Mouse (Mus musculus) adrenal gland, postnatal 25 days (tissue): ENCODE results near the gene Gadl1. TPM values are rescaled to one million over a fixed set of nuclear protein-coding genes. Genes with fewer than 3 reads are reported as not detected.

Experiments
- DNase-seq: peaks from one replicate; pipeline ENCODE4 v3.0.0; 2021; ENCODE audit warnings: mixed read lengths
- total RNA-seq: library from RNA; stranded (reverse); gene quantifications from 2 replicates; pipeline ENCODE4 v1.2.3, GENCODE M21; 2021

The Gadl1 gene
- total RNA-seq, 1 experiment from 2014 or later, result 0.24 TPM

DNA sequence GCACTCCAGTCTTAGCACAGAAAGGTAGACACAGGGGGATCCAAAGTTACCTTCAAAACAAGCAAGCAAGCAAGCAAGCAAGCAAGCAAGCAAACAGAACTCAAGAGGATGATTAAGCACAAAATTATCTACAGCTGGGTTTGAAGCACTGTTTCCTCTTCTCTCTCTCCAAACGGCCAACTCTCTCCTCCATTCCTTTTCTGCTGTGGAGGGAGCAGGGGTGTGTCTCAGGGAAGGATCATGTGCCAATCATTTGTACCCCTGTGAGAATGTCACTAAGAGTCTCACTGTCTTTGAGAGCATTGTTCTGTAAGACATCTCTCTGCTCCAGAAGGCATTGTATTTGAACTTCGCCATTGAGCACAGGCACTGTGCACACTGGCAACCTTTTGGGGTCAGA, 27.1 kb downstream of the Gadl1 start:
- no peak for DNase-seq

GRCm38 (mm10) chr9:115937915-115938314, 28.7 kb downstream of the Gadl1 start:
- DNase-seq, result no peak

DNA sequence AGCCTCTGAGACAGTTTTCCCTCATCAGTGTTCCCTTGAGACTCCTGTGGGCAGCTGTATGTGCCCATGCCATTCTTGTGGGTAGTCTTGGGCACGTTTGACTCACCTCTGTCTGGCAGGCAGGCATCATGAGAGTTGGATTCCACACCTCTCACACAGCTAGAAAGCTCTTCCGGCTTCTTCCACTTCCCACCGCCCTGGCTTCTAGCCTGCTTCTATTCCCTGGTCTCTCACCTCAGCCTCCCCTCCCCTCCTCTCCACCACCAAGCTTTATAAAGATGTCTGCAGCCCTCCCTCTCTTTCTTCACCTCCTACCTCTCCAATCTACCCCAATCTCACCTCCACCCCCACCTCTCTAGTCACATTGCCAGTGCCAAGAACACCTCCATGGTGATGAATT, 30.2 kb downstream of the Gadl1 start:
- no peak for DNase-seq

- peak; percentile 32 for DNase-seq
These were observed 31.9 kb downstream of the Gadl1 start for GRCm38 (mm10) chr9:115941171-115941570.

DNA sequence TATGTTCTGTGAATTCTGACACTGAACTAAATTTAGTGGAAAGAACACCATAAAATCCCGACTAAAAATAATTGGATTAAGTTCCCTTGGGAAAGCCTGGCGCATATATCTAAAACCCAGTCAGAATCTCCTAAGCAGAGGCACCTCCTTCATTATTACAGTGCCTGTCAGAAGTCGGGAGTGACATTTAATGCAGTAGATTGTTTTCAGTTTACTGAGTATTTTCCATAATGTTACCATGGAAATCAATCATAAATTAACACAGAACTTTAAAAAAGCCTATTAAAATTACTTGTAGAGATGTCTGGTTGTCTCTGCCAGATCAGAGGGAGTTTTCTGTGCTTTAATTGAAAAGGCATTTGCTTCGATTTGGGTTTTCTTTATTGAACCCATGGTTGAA, 33.2 kb downstream of the Gadl1 start:
- DNase-seq, result no peak

DNA sequence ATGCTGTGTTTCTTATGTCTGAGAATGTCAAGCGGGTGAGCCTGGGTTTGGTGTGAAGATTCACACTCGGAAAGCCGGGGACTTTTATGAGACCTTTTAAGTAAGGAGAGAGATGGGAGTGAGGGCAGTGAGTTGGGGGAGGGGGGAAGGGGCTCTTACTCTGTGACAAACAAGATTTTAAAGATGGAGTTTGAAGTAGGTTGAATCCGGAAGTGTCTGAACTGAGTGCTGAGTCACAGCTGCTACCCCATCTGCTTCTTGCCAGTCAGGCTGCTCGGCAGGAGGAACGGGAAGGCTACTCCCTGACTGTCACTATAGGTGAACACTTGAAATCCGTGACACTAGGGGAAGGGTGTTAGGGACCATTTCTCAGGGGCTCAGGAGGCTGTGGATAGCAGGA, 33.7 kb downstream of the Gadl1 start:
- no peak for DNase-seq

DNA sequence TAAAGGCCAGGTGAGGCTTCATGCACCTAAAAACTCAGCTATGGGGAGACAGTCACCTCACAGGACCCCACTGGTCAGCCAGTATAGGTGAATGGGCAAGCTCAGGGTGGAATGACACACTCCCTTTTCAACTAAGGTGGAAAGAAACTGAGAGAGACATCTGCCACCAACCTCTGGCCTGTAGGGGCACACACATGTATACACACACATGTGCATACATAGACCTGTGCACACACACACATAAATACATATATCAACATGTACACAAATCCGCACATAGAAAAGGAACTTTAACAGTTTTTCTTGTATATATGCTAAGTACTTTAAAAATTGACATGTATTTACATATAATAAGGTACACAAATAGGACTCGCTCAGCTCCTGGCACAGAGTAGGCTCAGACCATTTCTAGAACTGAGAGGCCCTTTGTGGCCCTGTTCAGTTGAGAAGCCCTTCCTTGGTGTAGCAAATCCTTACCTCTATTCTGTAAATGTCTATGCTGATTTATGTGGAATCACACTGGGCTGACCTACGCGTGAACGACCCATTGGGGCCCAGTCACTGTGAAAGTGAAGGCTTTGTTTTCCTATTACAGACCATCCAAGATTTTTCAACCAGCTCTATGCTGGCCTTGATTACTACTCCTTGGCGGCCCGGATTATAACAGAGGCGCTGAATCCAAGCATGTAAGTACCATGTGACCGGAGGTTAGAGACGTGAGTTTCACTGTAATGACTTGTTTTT, 34.5 kb downstream of the Gadl1 start:
- DNase-seq, result no peak

DNA sequence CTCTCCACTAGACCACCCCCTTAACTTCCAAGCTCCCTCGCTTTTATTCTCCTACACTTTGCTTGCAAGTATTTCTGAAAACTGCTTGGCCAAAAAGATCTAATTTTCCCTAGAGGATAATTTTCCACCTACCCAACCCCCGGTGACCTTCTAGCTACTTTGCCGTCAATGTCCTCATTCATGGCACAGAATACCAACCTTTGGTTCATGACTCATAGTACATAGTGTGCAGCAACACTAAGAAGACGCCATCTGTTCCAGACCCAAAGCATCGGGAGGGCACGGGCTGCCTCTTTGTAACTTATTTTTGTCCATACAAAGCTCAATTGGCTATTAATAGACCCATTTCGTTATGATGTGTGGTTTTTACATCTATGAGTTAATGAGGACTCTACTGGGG, 55.8 kb downstream of the Gadl1 start:
- DNase-seq, result no peak

DNA sequence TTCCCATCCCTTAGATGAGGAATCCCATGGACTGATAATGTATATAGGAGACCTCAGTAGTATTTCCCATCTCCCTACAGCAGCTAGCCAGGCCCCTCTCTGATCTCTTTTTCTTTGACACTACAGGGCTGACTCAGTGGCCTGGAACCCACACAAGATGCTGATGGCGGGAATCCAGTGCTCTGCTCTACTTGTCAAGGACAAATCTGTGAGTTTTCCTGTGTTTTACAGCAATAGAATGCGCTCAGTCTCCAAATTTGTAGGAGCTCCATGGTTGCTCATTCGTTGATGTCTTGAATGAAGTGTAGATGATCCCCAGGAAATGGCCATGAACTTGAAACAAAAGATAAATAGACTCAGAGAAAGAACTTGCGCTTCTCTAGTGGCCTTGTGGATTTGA, 56.9 kb downstream of the Gadl1 start:
- peak; percentile 64 for DNase-seq

- no peak for DNase-seq
These were observed 57.5 kb downstream of the Gadl1 start for GRCm38 (mm10) chr9:115966746-115967145.

DNA sequence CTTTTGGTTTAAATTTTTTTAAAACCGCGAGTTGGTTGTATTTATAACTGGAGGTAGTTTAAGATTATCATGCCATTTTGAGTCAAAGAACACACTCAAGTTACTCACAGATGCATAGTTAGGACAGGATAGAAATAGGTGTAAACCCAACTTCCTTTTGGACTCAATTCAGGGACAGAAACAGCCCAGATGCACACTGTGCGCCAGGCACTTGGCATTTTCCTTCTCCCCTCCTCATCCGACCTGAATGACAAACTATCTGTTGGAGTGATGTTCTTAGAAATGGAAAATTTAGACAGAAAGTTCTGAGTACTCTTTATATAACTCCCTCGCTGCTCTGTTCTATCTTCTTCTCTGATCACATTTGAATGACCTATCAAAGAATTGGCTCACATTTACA, 58.4 kb downstream of the Gadl1 start:
- DNase-seq, result no peak

GRCm38 (mm10) chr9:115976901-115977300, 67.6 kb downstream of the Gadl1 start:
- DNase-seq, result no peak

- peak; percentile 50 for DNase-seq
These were observed 68.5 kb downstream of the Gadl1 start for GRCm38 (mm10) chr9:115977598-115978240.

GRCm38 (mm10) chr9:115978478-115978877, 69.2 kb downstream of the Gadl1 start:
- DNase-seq, result no peak

DNA sequence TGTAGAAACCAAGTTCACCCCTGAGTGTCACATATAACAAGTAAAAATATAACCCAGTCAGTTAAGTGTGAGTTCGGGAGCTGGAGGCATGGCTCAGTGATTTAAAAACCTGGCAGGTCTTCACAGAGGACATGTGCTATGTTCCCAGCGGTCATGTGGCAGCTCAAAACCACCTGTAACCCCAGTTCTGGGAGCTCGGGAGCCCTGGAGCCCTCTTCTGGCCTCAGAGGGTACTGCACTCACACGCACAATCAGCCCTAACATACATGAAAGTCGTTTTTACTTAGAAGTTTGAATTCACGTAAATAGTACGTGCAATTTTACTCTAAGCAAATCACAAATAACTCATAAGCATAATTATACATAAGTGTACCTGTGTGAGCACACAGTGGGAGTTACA, 81.4 kb downstream of the Gadl1 start:
- no peak for DNase-seq

DNA sequence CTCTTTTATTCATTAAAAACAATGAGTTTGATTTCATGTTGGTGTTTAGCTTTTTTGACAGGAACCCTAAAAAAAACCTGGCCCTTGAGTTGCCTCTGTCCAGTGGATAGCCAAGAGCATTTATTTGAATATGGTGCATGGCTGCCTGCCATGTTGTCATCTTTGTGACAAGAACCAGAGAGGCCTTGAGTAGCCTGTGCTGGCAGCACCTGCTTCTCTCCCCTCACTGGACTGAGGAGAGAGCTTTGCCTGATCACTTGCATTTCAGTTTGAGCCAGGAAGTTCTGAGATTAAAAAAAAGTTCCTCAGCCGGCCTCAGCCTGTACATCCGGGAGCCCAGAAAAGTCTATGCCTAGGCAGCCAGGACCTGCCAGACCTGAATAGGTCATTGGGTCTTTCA, 85.5 kb downstream of the Gadl1 start:
- no peak for DNase-seq

GRCm38 (mm10) chr9:115995856-115996560, 86.8 kb downstream of the Gadl1 start:
- DNase-seq, result no peak

GRCm38 (mm10) chr9:115998383-115998782, 89.1 kb downstream of the Gadl1 start:
- DNase-seq, result no peak

DNA sequence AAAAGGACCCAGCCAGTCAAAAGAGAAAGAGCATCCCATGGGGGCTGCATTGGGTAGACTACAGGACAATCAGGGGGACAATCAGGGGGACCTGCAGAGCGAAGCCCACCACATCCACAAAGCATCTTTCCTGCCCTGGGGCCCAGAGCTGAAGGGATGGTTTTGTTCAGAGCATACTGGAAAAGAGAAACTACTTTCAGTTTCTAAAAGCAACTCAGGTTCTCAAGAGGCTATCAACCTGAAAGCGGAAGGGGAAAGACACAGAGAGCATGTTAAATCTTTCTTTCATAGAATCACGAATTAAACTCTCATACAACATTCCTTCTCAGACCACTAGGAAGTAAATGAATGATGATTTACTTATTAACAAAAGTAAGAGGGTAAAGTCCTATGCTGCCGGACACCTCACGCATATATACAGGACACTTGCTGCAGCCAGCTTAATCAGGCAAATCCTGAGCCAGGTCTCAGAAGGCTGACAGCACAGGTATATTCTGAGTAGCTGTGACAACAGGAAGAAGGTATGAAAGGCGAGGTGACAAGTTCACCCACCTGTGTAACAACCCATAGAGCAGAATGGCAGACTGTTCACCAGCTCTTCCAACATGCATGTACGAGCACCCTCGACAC, 90.2 kb downstream of the Gadl1 start:
- no peak for DNase-seq

DNA sequence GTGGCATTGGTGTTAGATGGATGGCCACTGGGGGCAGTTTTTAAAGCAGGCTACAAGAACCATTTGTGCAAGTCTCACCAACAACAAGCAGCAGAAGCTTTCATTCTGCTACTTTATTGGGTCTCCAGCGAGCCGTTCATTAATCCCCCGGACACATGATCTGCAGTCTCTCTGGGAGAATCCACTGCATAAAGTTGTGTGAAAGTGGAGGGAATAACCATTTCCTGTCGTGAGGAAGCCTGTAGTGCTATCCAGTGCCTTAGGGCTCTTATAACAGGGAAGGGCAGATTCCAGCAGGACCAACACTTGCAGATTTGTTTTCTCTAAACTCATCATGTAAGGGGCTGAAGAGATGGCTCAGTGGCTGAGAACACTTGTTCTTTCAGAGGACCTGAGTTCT, 104.7 kb downstream of the Gadl1 start:
- no peak for DNase-seq

GRCm38 (mm10) chr9:116016221-116016620, 107.0 kb downstream of the Gadl1 start:
- DNase-seq, result no peak

DNA sequence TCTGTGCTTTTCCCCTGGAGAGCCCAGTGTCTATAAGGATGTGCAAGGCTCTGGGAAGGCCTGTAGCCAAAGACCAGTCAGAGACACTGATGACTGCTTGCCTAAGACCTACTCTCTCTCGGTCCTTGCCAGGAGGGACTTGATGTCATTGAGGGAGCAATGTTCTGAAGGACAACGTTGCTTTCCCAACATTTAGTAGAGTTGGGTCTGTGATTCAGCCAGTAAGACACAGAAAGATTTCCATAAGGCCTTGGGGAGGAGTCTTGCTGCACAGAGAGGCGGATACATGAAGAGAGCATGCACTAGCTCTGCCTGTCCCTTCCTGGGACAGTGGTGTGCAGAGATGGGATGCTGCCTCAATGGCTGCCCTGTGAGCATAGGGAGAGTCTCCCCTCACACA, 107.8 kb downstream of the Gadl1 start:
- peak; percentile 5 for DNase-seq

- DNase-seq, result no peak
These were observed 109.3 kb downstream of the Gadl1 start for GRCm38 (mm10) chr9:116018586-116018985.
